Mouse (Mus musculus) heart, embryonic 12.5 days (tissue): Measurements from ENCODE around the gene Gna14. TPM values are rescaled to one million over a fixed set of nuclear protein-coding genes. Genes with fewer than 3 reads are reported as not detected.
A peak's percentile ranks its signal among the peaks of the same experiment; 100 is the strongest.

Experiments
- ATAC-seq: fragments of 200-750 bp; cut with Nextera tagmentation; 2 replicates; pipeline ENCODE4 v1.8.0; 2017; ENCODE audit warnings: moderate TSS enrichment, moderate library complexity; ENCODE audit not compliant: insufficient number of reproducible peaks, low FRiP score
- H3K27ac ChIP-seq: fragments of 300-500 bp; sonication (generic); 2 replicates; pipeline ENCODE4 v1.5.1; 2016; ENCODE audit warnings: mild to moderate bottlenecking, moderate library complexity; ENCODE audit not compliant: poor library complexity, severe bottlenecking
- H3K27me3 ChIP-seq: fragments of 300-500 bp; sonication (generic); replicated peaks from 2 replicates; pipeline ENCODE4 v1.6.1; 2016; ENCODE audit warnings: mild to moderate bottlenecking, moderate library complexity
- H3K36me3 ChIP-seq: fragments of 300-500 bp; sonication (generic); 2 replicates; pipeline ENCODE4 v1.6.1; 2016; ENCODE audit warnings: mild to moderate bottlenecking, moderate library complexity
- H3K4me1 ChIP-seq: fragments of 300-500 bp; sonication (generic); replicated peaks from 2 replicates; pipeline ENCODE4 v1.6.1; 2016; ENCODE audit warnings: mild to moderate bottlenecking
- H3K4me2 ChIP-seq: fragments of 300-500 bp; sonication (generic); 2 replicates; pipeline ENCODE4 v1.6.1; 2016; ENCODE audit warnings: mild to moderate bottlenecking, moderate library complexity
- H3K4me3 ChIP-seq: fragments of 300-500 bp; sonication (generic); 2 replicates; pipeline ENCODE4 v1.5.1; 2016; ENCODE audit warnings: mild to moderate bottlenecking
- H3K9ac ChIP-seq: fragments of 300-500 bp; sonication (generic); 2 replicates; pipeline ENCODE4 v1.6.1; 2016; ENCODE audit warnings: mild to moderate bottlenecking, moderate library complexity
- H3K9me3 ChIP-seq: fragments of 300-500 bp; sonication (generic); replicated peaks from 2 replicates; pipeline ENCODE4 v1.6.1; 2016; ENCODE audit warnings: mild to moderate bottlenecking, moderate library complexity
- WGBS: fragments of 180-500 bp; shearing (Covaris S2); methylation state at CpG from one replicate; pipeline ENCODE4 v1.1.7; 2016; 5-methylcytosine and 5-hydroxymethylcytosine counted together
- polyA plus RNA-seq: library from polyadenylated mRNA; unstranded; fragments of >200 nt; fragmentation: Nextera tagmentation; extraction: Ambion mirVana; gene quantifications from 2 replicates; pipeline ENCODE4 v1.2.1, GENCODE M21; 2016

Gna14 gene
- polyA plus RNA-seq, 1 experiment from 2014 or later: 0.79 TPM

- ATAC-seq: no peak
- H3K4me1 ChIP-seq: peaks cover 48% of the 10 kb centered on the region
- peaks cover 29% of the 10 kb centered on the region for H3K27me3 ChIP-seq
- H3K4me2 ChIP-seq: peak overlapping the region; percentile 78
- peak overlapping the region; percentile 18; the same call in 1 of the 2 replicates for H3K9ac ChIP-seq
- no peak overlapping the region for H3K27ac ChIP-seq
- no peaks in the 10 kb centered on the region for H3K36me3 ChIP-seq
- 3% methylated on average over 61 of the region's 61 CpGs for WGBS
- no peaks in the 10 kb centered on the region for H3K9me3 ChIP-seq
- H3K4me3 ChIP-seq: peak overlapping the region; percentile 50
These were observed 990 bp downstream of the Gna14 start for GRCm38 (mm10) chr19:16436335-16437169.

GRCm38 (mm10) chr19:16437170-16437483 is 1.6 kb downstream of the Gna14 start:
- Histone ChIP-seq H3K27ac (no peak overlapping the region), H3K9me3 (no peaks in the 10 kb centered on the region), H3K9ac (no peak overlapping the region), H3K4me1 (peaks cover 48% of the 10 kb centered on the region), H3K27me3 (peaks cover 29% of the 10 kb centered on the region), H3K4me3 (no peak overlapping the region), H3K36me3 (no peaks in the 10 kb centered on the region), H3K4me2 (peak overlapping the region; percentile 78)
- WGBS: 40% methylated on average over 4 of the region's 4 CpGs
- ATAC-seq: no peak

- no peak overlapping the region for H3K4me3 ChIP-seq
- no peak overlapping the region for H3K27ac ChIP-seq
These were observed 2.3 kb downstream of the Gna14 start for GRCm38 (mm10) chr19:16437906-16438305.

GRCm38 (mm10) chr19:16439278-16439677 is 3.7 kb downstream of the Gna14 start:
- no peak overlapping the region for H3K4me3 ChIP-seq
- no peaks in the 10 kb centered on the region for H3K9me3 ChIP-seq
- H3K4me1 ChIP-seq: peaks cover 48% of the 10 kb centered on the region
- no peak overlapping the region for H3K9ac ChIP-seq
- H3K36me3 ChIP-seq: no peaks in the 10 kb centered on the region
- peaks cover 29% of the 10 kb centered on the region for H3K27me3 ChIP-seq
- no peak overlapping the region for H3K27ac ChIP-seq
- WGBS: 38% methylated on average over 4 of the region's 4 CpGs
- 0 out of 2 replicates have a peak, but pooled peaks have one; percentile 22 for ATAC-seq
- H3K4me2 ChIP-seq: no peak overlapping the region

More at GRCm38 (mm10) chr19:16437906-16438305, 2.3 kb downstream of the Gna14 start:
- WGBS: 40% methylated on average over 5 of the region's 5 CpGs
- no peak for ATAC-seq
- H3K4me1 ChIP-seq: peaks cover 48% of the 10 kb centered on the region
- H3K9me3 ChIP-seq: no peaks in the 10 kb centered on the region
- no peaks in the 10 kb centered on the region for H3K36me3 ChIP-seq
- H3K27me3 ChIP-seq: peaks cover 29% of the 10 kb centered on the region
- H3K9ac ChIP-seq: no peak overlapping the region
- no peak overlapping the region for H3K4me2 ChIP-seq

GRCm38 (mm10) chr19:16439834-16440233 is 4.3 kb downstream of the Gna14 start:
- 51% methylated on average over 13 of the region's 13 CpGs for WGBS
- Histone ChIP-seq H3K36me3 (no peaks in the 10 kb centered on the region), H3K9me3 (no peaks in the 10 kb centered on the region), H3K27me3 (peaks cover 29% of the 10 kb centered on the region), H3K4me2 (no peak overlapping the region), H3K4me3 (no peak overlapping the region), H3K4me1 (peaks cover 48% of the 10 kb centered on the region), H3K27ac (no peak overlapping the region), H3K9ac (no peak overlapping the region)
- ATAC-seq: 0 out of 2 replicates have a peak, but pooled peaks have one; percentile 16

GRCm38 (mm10) chr19:16441329-16441728 is 5.8 kb downstream of the Gna14 start:
- H3K4me2 ChIP-seq: no peak overlapping the region
- peaks cover 16% of the 10 kb centered on the region for H3K27me3 ChIP-seq
- 88% methylated on average over 6 of the region's 6 CpGs for WGBS
- no peaks in the 10 kb centered on the region for H3K9me3 ChIP-seq
- H3K4me3 ChIP-seq: no peak overlapping the region
- no peak for ATAC-seq
- no peak overlapping the region for H3K9ac ChIP-seq
- H3K27ac ChIP-seq: no peak overlapping the region
- no peaks in the 10 kb centered on the region for H3K36me3 ChIP-seq
- peaks cover 34% of the 10 kb centered on the region for H3K4me1 ChIP-seq

- H3K9me3 ChIP-seq: no peaks in the 10 kb centered on the region
- H3K27ac ChIP-seq: no peak overlapping the region
- peaks cover 23% of the 10 kb centered on the region for H3K4me1 ChIP-seq
- H3K4me2 ChIP-seq: no peak overlapping the region
- H3K27me3 ChIP-seq: 0 out of 2 replicates have a peak, but pooled peaks cover 4% of the 10 kb centered on the region
- 78% methylated on average over 5 of the region's 5 CpGs for WGBS
- no peaks in the 10 kb centered on the region for H3K36me3 ChIP-seq
- H3K4me3 ChIP-seq: no peak overlapping the region
- ATAC-seq: no peak
- no peak overlapping the region for H3K9ac ChIP-seq
These were observed 7.8 kb downstream of the Gna14 start for GRCm38 (mm10) chr19:16443335-16443734.

GRCm38 (mm10) chr19:16446612-16447011 is 11.1 kb downstream of the Gna14 start:
- H3K4me1 ChIP-seq: peaks cover 6% of the 10 kb centered on the region
- no peak overlapping the region for H3K4me3 ChIP-seq
- no peaks in the 10 kb centered on the region for H3K27me3 ChIP-seq
- H3K27ac ChIP-seq: no peak overlapping the region
- H3K4me2 ChIP-seq: no peak overlapping the region
- no peaks in the 10 kb centered on the region for H3K9me3 ChIP-seq
- no peak overlapping the region for H3K9ac ChIP-seq
- 83% methylated on average over 6 of the region's 6 CpGs for WGBS
- ATAC-seq: no peak
- H3K36me3 ChIP-seq: no peaks in the 10 kb centered on the region

GRCm38 (mm10) chr19:16447832-16448621 is 12.5 kb downstream of the Gna14 start:
- Histone ChIP-seq H3K4me3 (no peak overlapping the region), H3K4me2 (no peak overlapping the region), H3K9ac (no peak overlapping the region), H3K27ac (no peak overlapping the region), H3K4me1 (peaks cover 6% of the 10 kb centered on the region), H3K27me3 (no peaks in the 10 kb centered on the region), H3K9me3 (no peaks in the 10 kb centered on the region), H3K36me3 (no peaks in the 10 kb centered on the region)
- WGBS: 59% methylated on average over 6 of the region's 6 CpGs
- no peak for ATAC-seq

GRCm38 (mm10) chr19:16448796-16449195 is 13.2 kb downstream of the Gna14 start:
- Histone ChIP-seq H3K36me3 (no peaks in the 10 kb centered on the region), H3K4me1 (peaks cover 6% of the 10 kb centered on the region), H3K4me3 (no peak overlapping the region), H3K4me2 (no peak overlapping the region), H3K27ac (no peak overlapping the region), H3K9me3 (no peaks in the 10 kb centered on the region), H3K9ac (no peak overlapping the region), H3K27me3 (no peaks in the 10 kb centered on the region)
- ATAC-seq: no peak
- 60% methylated on average over 5 of the region's 5 CpGs for WGBS

- Histone ChIP-seq H3K9me3 (no peaks in the 10 kb centered on the region), H3K4me3 (no peak overlapping the region), H3K4me2 (no peak overlapping the region), H3K27me3 (no peaks in the 10 kb centered on the region), H3K9ac (no peak overlapping the region), H3K36me3 (no peaks in the 10 kb centered on the region), H3K27ac (no peak overlapping the region), H3K4me1 (peaks cover 6% of the 10 kb centered on the region)
- WGBS: 32% methylated on average over 3 of the region's 3 CpGs
- no peak for ATAC-seq
These were observed 15.3 kb downstream of the Gna14 start for GRCm38 (mm10) chr19:16450824-16451223.
